Mouse (Mus musculus): Measurements from ENCODE around the gene N4bp1. TPM values are rescaled to one million over a fixed set of nuclear protein-coding genes. Genes with fewer than 3 reads are reported as not detected.

N4bp1 gene
- polyA plus RNA-seq, 1 experiment from 2014 or later, result 13.0 TPM

DNA sequence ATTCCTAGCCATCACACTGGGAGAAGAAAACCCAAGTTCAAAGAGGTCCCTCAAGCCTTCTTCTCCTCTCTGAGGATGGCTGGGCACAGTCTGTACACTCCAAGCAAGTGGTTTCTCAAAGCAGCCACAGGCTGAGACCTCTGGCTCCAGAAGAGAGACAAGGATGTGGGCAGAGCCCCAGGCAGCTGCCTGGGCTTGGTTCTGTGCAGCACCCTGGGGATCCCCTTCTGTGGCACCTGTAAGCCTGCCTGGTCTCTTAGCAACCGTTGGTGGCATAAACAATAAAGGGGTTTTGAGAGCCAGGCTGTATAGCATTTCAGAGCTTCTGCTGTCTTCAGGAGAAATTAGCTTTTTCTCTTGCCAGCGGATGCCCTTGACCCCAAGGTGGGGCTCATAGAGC is 87.4 kb downstream of the N4bp1 start:
- Histone ChIP-seq H3K4me1 (ENCODE audit: control insufficient read depth, insufficient read depth, low read length) (no peaks in the 10 kb centered on the region), H3K27ac (replicated peaks; ENCODE audit: low read depth, low read length) (no peak overlapping the region), H3K4me3 (ENCODE audit: low read depth, low read length) (no peak overlapping the region), H3K27me3 (ENCODE audit: control insufficient read depth, insufficient read depth, low read length) (no peaks in the 10 kb centered on the region), H3K36me3 (ENCODE audit: control insufficient read depth, insufficient read depth, low read length) (no peaks in the 10 kb centered on the region), H3K4me2 (ENCODE audit: low read depth, severe bottlenecking) (no peak overlapping the region), H3K9me3 (ENCODE audit: control insufficient read depth, low read length) (no peaks in the 10 kb centered on the region), H3K9ac (ENCODE audit: low read length) (no peak overlapping the region)
- DNase-seq (ENCODE audit: low spot score) (no peak), ATAC-seq (ENCODE audit: insufficient number of reproducible peaks, low FRiP score, low TSS enrichment, low read depth) (no peak)
- WGBS, result 78% methylated on average over 2 of the region's 2 CpGs

DNA sequence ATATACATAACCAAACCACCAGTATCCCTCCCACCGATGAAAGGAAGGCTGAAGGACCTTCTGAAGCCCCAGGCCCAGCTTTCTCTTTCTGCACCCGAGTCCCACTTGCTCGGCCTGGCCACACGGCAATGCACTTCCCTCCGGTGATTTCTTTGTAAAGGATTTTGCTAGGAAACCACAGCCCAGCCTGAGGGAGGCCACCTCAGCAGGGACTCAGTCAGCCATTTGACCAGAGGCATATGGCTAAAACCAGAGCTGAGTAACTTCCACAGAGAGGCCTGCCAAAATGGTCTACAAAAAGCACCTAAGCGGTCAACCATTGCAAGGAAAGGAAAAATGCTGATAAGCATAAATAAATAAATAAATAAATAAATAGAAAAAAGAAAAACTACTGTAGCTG is 90.3 kb downstream of the N4bp1 start:
- Histone ChIP-seq H3K27me3 (ENCODE audit: control insufficient read depth, insufficient read depth, low read length) (no peaks in the 10 kb centered on the region), H3K36me3 (ENCODE audit: control insufficient read depth, insufficient read depth, low read length) (no peaks in the 10 kb centered on the region), H3K4me2 (ENCODE audit: low read depth, severe bottlenecking) (no peak overlapping the region), H3K4me1 (ENCODE audit: control insufficient read depth, insufficient read depth, low read length) (no peaks in the 10 kb centered on the region), H3K9ac (ENCODE audit: low read length) (no peak overlapping the region), H3K4me3 (ENCODE audit: low read depth, low read length) (no peak overlapping the region), H3K27ac (replicated peaks; ENCODE audit: low read depth, low read length) (no peak overlapping the region), H3K9me3 (ENCODE audit: control insufficient read depth, low read length) (no peaks in the 10 kb centered on the region)
- ATAC-seq (ENCODE audit: insufficient number of reproducible peaks, low FRiP score, low TSS enrichment, low read depth) (no peak), DNase-seq (ENCODE audit: low spot score) (no peak)
- WGBS, result 45% methylated on average over 6 of the region's 6 CpGs

DNA sequence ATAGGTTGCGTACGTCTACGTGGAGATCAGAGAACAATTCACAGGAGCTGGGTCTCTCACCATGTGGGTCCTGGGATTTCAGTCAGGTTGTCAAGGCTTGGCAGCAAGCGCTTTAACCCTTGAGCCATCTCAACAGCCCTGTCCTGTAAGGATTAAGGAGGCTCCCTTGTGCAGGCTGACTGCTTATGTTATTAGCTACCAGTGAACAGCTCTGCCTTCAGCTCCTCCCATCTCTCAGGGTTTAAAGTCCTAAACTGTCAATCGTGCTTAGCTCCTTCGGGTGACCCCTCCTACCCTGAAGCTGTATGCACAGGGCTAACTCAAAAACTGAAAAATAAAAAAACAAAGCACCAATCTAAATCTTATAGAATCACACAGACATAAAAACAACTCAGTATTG is 93.5 kb downstream of the N4bp1 start:
- ATAC-seq (ENCODE audit: insufficient number of reproducible peaks, low FRiP score, low TSS enrichment, low read depth) (no peak), DNase-seq (ENCODE audit: low spot score) (no peak)
- H3K27me3 ChIP-seq (ENCODE audit: control insufficient read depth, insufficient read depth, low read length), result no peaks in the 10 kb centered on the region
- no peaks in the 10 kb centered on the region for H3K36me3 ChIP-seq (ENCODE audit: control insufficient read depth, insufficient read depth, low read length)
- no peak overlapping the region for H3K9ac ChIP-seq (ENCODE audit: low read length)
- 90% methylated on average over 6 of the region's 6 CpGs for WGBS
- no peak overlapping the region for H3K27ac ChIP-seq (replicated peaks; ENCODE audit: low read depth, low read length)
- H3K4me2 ChIP-seq (ENCODE audit: low read depth, severe bottlenecking), result no peak overlapping the region
- H3K4me1 ChIP-seq (ENCODE audit: control insufficient read depth, insufficient read depth, low read length), result 0 out of 2 replicates have a peak, but pooled peaks cover 2% of the 10 kb centered on the region
- H3K9me3 ChIP-seq (ENCODE audit: control insufficient read depth, low read length), result no peaks in the 10 kb centered on the region
- H3K4me3 ChIP-seq (ENCODE audit: low read depth, low read length), result no peak overlapping the region

DNA sequence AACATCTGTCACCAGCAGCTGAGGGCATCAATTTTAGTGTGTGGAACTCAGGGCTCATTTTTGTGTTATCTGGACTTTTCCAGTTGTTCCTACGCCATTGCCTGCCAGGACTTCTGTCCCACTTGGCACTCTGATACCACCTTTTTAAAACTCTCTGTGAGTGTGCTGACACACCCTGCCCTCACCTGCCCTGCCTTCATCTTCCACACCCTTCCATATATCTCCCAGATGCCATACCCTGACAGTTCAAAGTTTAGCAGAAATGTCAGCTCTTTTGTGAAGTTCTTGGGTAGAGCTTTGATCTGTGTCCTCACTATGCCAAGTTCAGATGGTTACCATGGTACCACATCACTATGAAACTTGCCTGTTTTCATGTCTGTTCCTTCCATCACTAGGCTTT is 95.5 kb downstream of the N4bp1 start:
- no peaks in the 10 kb centered on the region for H3K36me3 ChIP-seq (ENCODE audit: control insufficient read depth, insufficient read depth, low read length)
- DNase-seq (ENCODE audit: low spot score) (no peak), ATAC-seq (ENCODE audit: insufficient number of reproducible peaks, low FRiP score, low TSS enrichment, low read depth) (no peak)
- H3K27ac ChIP-seq (replicated peaks; ENCODE audit: low read depth, low read length), result no peak overlapping the region
- no peaks in the 10 kb centered on the region for H3K9me3 ChIP-seq (ENCODE audit: control insufficient read depth, low read length)
- no peaks in the 10 kb centered on the region for H3K27me3 ChIP-seq (ENCODE audit: control insufficient read depth, insufficient read depth, low read length)
- 0 out of 2 replicates have a peak, but pooled peaks cover 2% of the 10 kb centered on the region for H3K4me1 ChIP-seq (ENCODE audit: control insufficient read depth, insufficient read depth, low read length)
- 88% methylated on average over 1 of the region's 1 CpGs for WGBS
- H3K4me2 ChIP-seq (ENCODE audit: low read depth, severe bottlenecking), result no peak overlapping the region
- no peak overlapping the region for H3K9ac ChIP-seq (ENCODE audit: low read length)
- no peak overlapping the region for H3K4me3 ChIP-seq (ENCODE audit: low read depth, low read length)

DNA sequence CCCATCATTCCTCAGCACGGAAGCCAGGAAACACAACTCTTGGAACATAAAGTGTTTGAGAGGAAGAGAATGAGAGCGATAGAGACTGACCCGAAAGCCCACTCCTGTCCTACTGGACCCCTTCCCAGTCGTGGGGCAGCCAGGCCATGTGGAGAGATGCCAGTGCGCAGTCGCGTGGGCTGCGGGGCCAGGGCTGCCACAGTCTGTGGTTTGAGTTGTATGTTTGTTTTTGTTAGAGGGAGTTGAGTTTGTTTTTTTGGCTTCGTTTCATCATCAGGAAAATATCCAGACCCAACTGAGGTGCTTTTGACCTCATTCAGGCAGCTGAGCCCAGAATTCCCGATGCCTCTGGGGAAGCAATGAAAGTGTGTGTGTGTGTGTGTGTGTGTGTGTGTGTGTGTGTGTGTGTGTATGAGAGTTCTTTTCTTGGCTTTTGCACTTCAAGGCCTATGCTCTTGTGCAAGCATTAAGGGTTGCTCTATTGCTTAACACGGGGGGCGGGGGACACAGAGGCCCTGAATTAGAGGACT is 97.1 kb downstream of the N4bp1 start:
- H3K9me3 ChIP-seq (ENCODE audit: control insufficient read depth, low read length), result no peaks in the 10 kb centered on the region
- DNase-seq (ENCODE audit: low spot score), result no peak
- ATAC-seq (ENCODE audit: insufficient number of reproducible peaks, low FRiP score, low TSS enrichment, low read depth), result no peak
- H3K4me2 ChIP-seq (ENCODE audit: low read depth, severe bottlenecking), result no peak overlapping the region
- H3K9ac ChIP-seq (ENCODE audit: low read length), result no peak overlapping the region
- H3K27ac ChIP-seq (replicated peaks; ENCODE audit: low read depth, low read length), result no peak overlapping the region
- no peaks in the 10 kb centered on the region for H3K36me3 ChIP-seq (ENCODE audit: control insufficient read depth, insufficient read depth, low read length)
- no peak overlapping the region for H3K4me3 ChIP-seq (ENCODE audit: low read depth, low read length)
- WGBS, result 81% methylated on average over 12 of the region's 12 CpGs
- 0 out of 2 replicates have a peak, but pooled peaks cover 2% of the 10 kb centered on the region for H3K4me1 ChIP-seq (ENCODE audit: control insufficient read depth, insufficient read depth, low read length)
- no peaks in the 10 kb centered on the region for H3K27me3 ChIP-seq (ENCODE audit: control insufficient read depth, insufficient read depth, low read length)

GRCm38 (mm10) chr8:86786498-86786897 is 98.6 kb downstream of the N4bp1 start:
- no peaks in the 10 kb centered on the region for H3K9me3 ChIP-seq (ENCODE audit: control insufficient read depth, low read length)
- no peak overlapping the region for H3K27ac ChIP-seq (replicated peaks; ENCODE audit: low read depth, low read length)
- H3K4me1 ChIP-seq (ENCODE audit: control insufficient read depth, insufficient read depth, low read length), result 0 out of 2 replicates have a peak, but pooled peaks cover 2% of the 10 kb centered on the region
- no peak overlapping the region for H3K9ac ChIP-seq (ENCODE audit: low read length)
- H3K27me3 ChIP-seq (ENCODE audit: control insufficient read depth, insufficient read depth, low read length), result no peaks in the 10 kb centered on the region
- no peak overlapping the region for H3K4me2 ChIP-seq (ENCODE audit: low read depth, severe bottlenecking)
- no peak overlapping the region for H3K4me3 ChIP-seq (ENCODE audit: low read depth, low read length)
- ATAC-seq (ENCODE audit: insufficient number of reproducible peaks, low FRiP score, low TSS enrichment, low read depth) (no peak), DNase-seq (ENCODE audit: low spot score) (no peak)
- no peaks in the 10 kb centered on the region for H3K36me3 ChIP-seq (ENCODE audit: control insufficient read depth, insufficient read depth, low read length)
- WGBS, result 54% methylated on average over 5 of the region's 5 CpGs

- Histone ChIP-seq H3K27ac (replicated peaks; ENCODE audit: low read depth, low read length) (no peak overlapping the region), H3K4me2 (ENCODE audit: low read depth, severe bottlenecking) (no peak overlapping the region), H3K9ac (ENCODE audit: low read length) (no peak overlapping the region), H3K27me3 (ENCODE audit: control insufficient read depth, insufficient read depth, low read length) (no peaks in the 10 kb centered on the region), H3K9me3 (ENCODE audit: control insufficient read depth, low read length) (no peaks in the 10 kb centered on the region), H3K4me3 (ENCODE audit: low read depth, low read length) (no peak overlapping the region), H3K4me1 (ENCODE audit: control insufficient read depth, insufficient read depth, low read length) (no peaks in the 10 kb centered on the region), H3K36me3 (ENCODE audit: control insufficient read depth, insufficient read depth, low read length) (no peaks in the 10 kb centered on the region)
- ATAC-seq (ENCODE audit: insufficient number of reproducible peaks, low FRiP score, low TSS enrichment, low read depth) (no peak), DNase-seq (ENCODE audit: low spot score) (no peak)
- WGBS, result 93% methylated on average over 8 of the region's 8 CpGs
These were observed 104.0 kb downstream of the N4bp1 start for GRCm38 (mm10) chr8:86781094-86781493.

- H3K4me3 ChIP-seq (ENCODE audit: low read depth, low read length), result no peak overlapping the region
- H3K27ac ChIP-seq (replicated peaks; ENCODE audit: low read depth, low read length), result no peak overlapping the region
- DNase-seq (ENCODE audit: low spot score), result no peak
- no peaks in the 10 kb centered on the region for H3K9me3 ChIP-seq (ENCODE audit: control insufficient read depth, low read length)
- H3K4me2 ChIP-seq (ENCODE audit: low read depth, severe bottlenecking), result no peak overlapping the region
- H3K9ac ChIP-seq (ENCODE audit: low read length), result no peak overlapping the region
- WGBS, result 54% methylated on average over 8 of the region's 8 CpGs
- H3K4me1 ChIP-seq (ENCODE audit: control insufficient read depth, insufficient read depth, low read length), result no peaks in the 10 kb centered on the region
- H3K36me3 ChIP-seq (ENCODE audit: control insufficient read depth, insufficient read depth, low read length), result no peaks in the 10 kb centered on the region
- H3K27me3 ChIP-seq (ENCODE audit: control insufficient read depth, insufficient read depth, low read length), result no peaks in the 10 kb centered on the region
- no peak for ATAC-seq (ENCODE audit: insufficient number of reproducible peaks, low FRiP score, low TSS enrichment, low read depth)
These were observed 105.9 kb downstream of the N4bp1 start for GRCm38 (mm10) chr8:86779207-86779606.
